Mouse (Mus musculus): Measurements from ENCODE around the gene Gemin8.

Gemin8 gene

GRCm38 (mm10) chrX:166169892-166170799 is at the start of gene Gemin8:
Gene Gemin8, plus strand, starts transcription at chrX:166170454.
- DNase-seq (ENCODE audit: low spot score), result peak; percentile 98

GRCm38 (mm10) chrX:166147158-166147846 is 23.0 kb upstream of the Gemin8 start:
- DNase-seq (ENCODE audit: low spot score), result peak; percentile 15

GRCm38 (mm10) chrX:166162773-166163172 is 7.5 kb upstream of the Gemin8 start:
- peak; percentile 4 for DNase-seq (ENCODE audit: low spot score)

- DNase-seq (ENCODE audit: low spot score), result peak; percentile 78
These were observed 2.9 kb upstream of the Gemin8 start for GRCm38 (mm10) chrX:166167307-166167706.

- DNase-seq (ENCODE audit: low spot score), result no peak
These were observed 2.3 kb upstream of the Gemin8 start for GRCm38 (mm10) chrX:166167923-166168322.

GRCm38 (mm10) chrX:166170800-166171738 is 815 bp downstream of the Gemin8 start:
- no peak for DNase-seq (ENCODE audit: low spot score)

GRCm38 (mm10) chrX:166172041-166172440 is 1.8 kb downstream of the Gemin8 start:
- no peak for DNase-seq (ENCODE audit: low spot score)

- no peak for DNase-seq (ENCODE audit: low spot score)
These were observed 2.4 kb downstream of the Gemin8 start for GRCm38 (mm10) chrX:166172661-166173060.

GRCm38 (mm10) chrX:166173796-166174195 is 3.5 kb downstream of the Gemin8 start:
- DNase-seq (ENCODE audit: low spot score), result peak; percentile 45

- no peak for DNase-seq (ENCODE audit: low spot score)
These were observed 7.7 kb downstream of the Gemin8 start for GRCm38 (mm10) chrX:166177929-166178328.

GRCm38 (mm10) chrX:166183094-166183493 is 12.8 kb downstream of the Gemin8 start:
- DNase-seq (ENCODE audit: low spot score), result no peak

- DNase-seq (ENCODE audit: low spot score), result no peak
These were observed 15.2 kb downstream of the Gemin8 start for GRCm38 (mm10) chrX:166185327-166185913.

- DNase-seq (ENCODE audit: low spot score), result no peak
These were observed 17.5 kb downstream of the Gemin8 start for GRCm38 (mm10) chrX:166187803-166188202.

GRCm38 (mm10) chrX:166196327-166196726 is 26.1 kb downstream of the Gemin8 start:
- no peak for DNase-seq (ENCODE audit: low spot score)

GRCm38 (mm10) chrX:166198266-166198665 is 28.0 kb downstream of the Gemin8 start:
- DNase-seq (ENCODE audit: low spot score), result no peak

- no peak for DNase-seq (ENCODE audit: low spot score)
These were observed 29.6 kb downstream of the Gemin8 start for GRCm38 (mm10) chrX:166199812-166200211.

GRCm38 (mm10) chrX:166214576-166214975 is 44.3 kb downstream of the Gemin8 start:
- no peak for DNase-seq (ENCODE audit: low spot score)

GRCm38 (mm10) chrX:166216248-166216647 is 46.0 kb downstream of the Gemin8 start:
- no peak for DNase-seq (ENCODE audit: low spot score)

- no peak for DNase-seq (ENCODE audit: low spot score)
These were observed 46.5 kb downstream of the Gemin8 start for GRCm38 (mm10) chrX:166216720-166217119.

- DNase-seq (ENCODE audit: low spot score), result no peak
These were observed 49.1 kb downstream of the Gemin8 start for GRCm38 (mm10) chrX:166219331-166219730.

- DNase-seq (ENCODE audit: low spot score), result no peak
These were observed 56.6 kb downstream of the Gemin8 start for GRCm38 (mm10) chrX:166226856-166227255.

- DNase-seq (ENCODE audit: low spot score), result no peak
These were observed 59.5 kb downstream of the Gemin8 start for GRCm38 (mm10) chrX:166229750-166230149.
